Mouse (Mus musculus) intestine, embryonic 15.5 days (tissue): ENCODE data around the gene Zfp992. TPM values are rescaled to one million over a fixed set of nuclear protein-coding genes. Genes with fewer than 3 reads are reported as not detected.
"Not testable (repeated sequence)": the region's sequence is repeated elsewhere in the genome, so short reads cannot be mapped to it uniquely, and the experiment has no call there.

ENCODE experiments used
- ATAC-seq: fragments of 200-750 bp; cut with Nextera tagmentation; 2 replicates; pipeline ENCODE4 v1.8.0; 2017; ENCODE audit warnings: moderate TSS enrichment, moderate library complexity
- H3K27ac ChIP-seq: fragments of 300-500 bp; sonication (generic); 2 replicates; pipeline ENCODE4 v1.5.1; 2015; ENCODE audit warnings: mild to moderate bottlenecking, inconsistent platforms
- H3K27me3 ChIP-seq: fragments of 300-500 bp; sonication (generic); replicated peaks from 2 replicates; pipeline ENCODE4 v1.6.1; 2015; ENCODE audit warnings: inconsistent platforms
- H3K36me3 ChIP-seq: fragments of 300-500 bp; sonication (generic); 2 replicates; pipeline ENCODE4 v1.6.1; 2015; ENCODE audit warnings: inconsistent platforms
- H3K4me1 ChIP-seq: fragments of 300-500 bp; sonication (generic); replicated peaks from 2 replicates; pipeline ENCODE4 v1.6.1; 2015; ENCODE audit warnings: inconsistent platforms
- H3K4me2 ChIP-seq: fragments of 300-500 bp; sonication (generic); replicated peaks from 2 replicates; pipeline ENCODE4 v1.6.1; 2015; ENCODE audit warnings: mild to moderate bottlenecking, inconsistent platforms
- H3K4me3 ChIP-seq: fragments of 300-500 bp; sonication (generic); replicated peaks from 2 replicates; pipeline ENCODE4 v1.5.1; 2015; ENCODE audit warnings: inconsistent platforms
- H3K9ac ChIP-seq: fragments of 300-500 bp; sonication (generic); 2 replicates; pipeline ENCODE4 v1.6.1; 2015; ENCODE audit warnings: inconsistent platforms
- H3K9me3 ChIP-seq: fragments of 300-500 bp; sonication (generic); 2 replicates; pipeline ENCODE4 v1.6.1; 2016; ENCODE audit warnings: inconsistent platforms
- WGBS: fragments of 180-500 bp; shearing (Covaris S2); methylation state at CpG from one replicate; pipeline ENCODE4 v1.1.7; 2015; 5-methylcytosine and 5-hydroxymethylcytosine counted together
- polyA plus RNA-seq: library from polyadenylated mRNA; unstranded; fragments of >200 nt; fragmentation: Nextera tagmentation; extraction: Ambion mirVana; gene quantifications from 2 replicates; pipeline ENCODE4 v1.2.1, GENCODE M21; 2015

The Zfp992 gene
- polyA plus RNA-seq: 3.5 and 3.9 TPM in 2 replicates

DNA sequence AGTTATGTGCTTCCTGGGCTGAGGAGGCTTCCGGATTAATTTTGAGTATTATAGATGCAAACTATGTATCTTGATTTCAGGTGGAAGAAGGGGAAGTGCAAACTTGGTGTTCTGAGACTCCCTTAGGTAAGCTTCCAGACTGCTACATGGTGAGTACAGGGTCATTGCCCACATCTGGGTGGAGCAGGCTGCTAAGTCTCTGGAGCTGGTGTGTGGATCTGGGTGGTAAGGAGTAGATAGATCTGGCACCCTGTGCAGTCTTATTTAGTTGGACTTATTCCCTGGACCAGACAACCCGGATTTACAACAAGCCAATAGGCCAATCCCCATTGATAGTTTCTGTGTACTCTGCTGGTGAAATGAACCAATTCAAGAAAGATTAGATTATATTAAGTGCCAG is at the start of gene Zfp992:
Gene Zfp992, plus strand, starts transcription at position 74 of the 400 bp plus-strand sequence.
- WGBS: 87% methylated on average over 2 of the region's 2 CpGs
- H3K9ac ChIP-seq, H3K27ac ChIP-seq, H3K4me2 ChIP-seq, H3K27me3 ChIP-seq, H3K4me1 ChIP-seq, ATAC-seq, H3K36me3 ChIP-seq, H3K4me3 ChIP-seq: not testable (repeated sequence)
- H3K9me3 ChIP-seq: peaks cover 12% of the 10 kb centered on the region

DNA sequence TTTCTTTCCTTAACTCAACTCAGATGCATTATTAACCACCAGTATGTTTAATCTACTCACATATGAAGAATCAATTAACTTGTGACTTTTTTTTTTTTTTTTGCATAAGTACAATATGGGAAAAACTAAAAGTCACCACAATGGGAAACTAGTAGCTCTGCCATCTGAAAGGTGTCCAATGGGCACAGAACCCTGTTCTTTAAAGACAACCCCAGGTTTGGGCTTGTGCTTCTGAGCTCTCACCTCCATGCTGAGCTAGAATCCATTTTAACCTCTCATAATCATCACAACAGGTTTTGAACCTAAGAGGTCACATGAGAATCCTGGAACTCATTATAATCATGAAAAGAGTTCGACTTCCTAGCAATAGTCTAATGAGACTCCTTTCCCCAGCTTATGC is 19.4 kb upstream of the Zfp992 start:
- WGBS: 0% methylated on average over 1 of the region's 1 CpGs
- H3K4me2 ChIP-seq, H3K9me3 ChIP-seq, H3K9ac ChIP-seq, ATAC-seq, H3K36me3 ChIP-seq, H3K27ac ChIP-seq, H3K4me1 ChIP-seq, H3K4me3 ChIP-seq, H3K27me3 ChIP-seq: not testable (repeated sequence)

DNA sequence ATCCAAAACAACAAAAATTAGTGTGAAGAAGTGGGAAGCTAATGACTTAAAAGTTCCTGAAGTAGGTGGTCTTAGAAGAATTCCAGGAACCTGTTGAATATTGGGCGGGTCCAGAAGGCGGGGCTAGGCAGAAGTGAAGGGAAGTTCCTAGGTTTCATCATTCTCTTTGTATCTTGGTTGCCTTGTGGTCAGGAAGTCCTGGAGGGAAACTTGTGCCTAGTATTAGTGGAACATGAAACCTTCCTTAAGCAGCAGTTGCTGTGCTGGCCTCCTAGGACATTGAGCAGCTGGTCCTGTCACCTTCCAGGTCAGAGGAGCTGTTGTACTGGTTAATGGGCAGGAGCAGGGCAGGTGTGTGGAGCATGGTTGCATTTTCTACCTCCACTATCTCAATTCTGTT is 17.9 kb upstream of the Zfp992 start:
- not testable (repeated sequence) for H3K9me3 ChIP-seq, H3K4me3 ChIP-seq, H3K27ac ChIP-seq, H3K27me3 ChIP-seq, ATAC-seq, H3K4me1 ChIP-seq, H3K36me3 ChIP-seq, H3K9ac ChIP-seq, H3K4me2 ChIP-seq
- 65% methylated on average over 2 of the region's 2 CpGs for WGBS

DNA sequence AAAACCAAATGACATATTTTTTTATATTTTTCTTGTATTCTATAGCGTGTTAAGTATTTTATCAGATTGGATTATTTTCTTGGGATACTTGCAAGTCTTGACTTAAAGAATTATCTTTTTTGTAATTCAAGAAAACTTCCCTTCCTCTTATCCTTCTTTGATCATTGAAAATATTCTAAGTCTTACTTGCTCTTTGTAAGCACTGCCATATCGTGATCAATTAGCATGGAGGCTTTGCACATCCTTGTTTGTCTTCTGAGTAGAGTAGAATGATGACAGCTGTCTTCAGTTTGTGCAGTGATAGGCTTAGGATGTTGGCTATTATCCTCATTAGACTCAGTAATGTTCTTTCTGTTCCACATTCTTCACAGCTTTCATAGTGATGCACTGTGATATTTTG is 13.3 kb upstream of the Zfp992 start:
- not testable (repeated sequence) for H3K4me1 ChIP-seq, H3K9me3 ChIP-seq, H3K27me3 ChIP-seq, H3K4me2 ChIP-seq, ATAC-seq, H3K9ac ChIP-seq, H3K27ac ChIP-seq, H3K36me3 ChIP-seq, H3K4me3 ChIP-seq
- 84% methylated on average over 2 of the region's 2 CpGs for WGBS

DNA sequence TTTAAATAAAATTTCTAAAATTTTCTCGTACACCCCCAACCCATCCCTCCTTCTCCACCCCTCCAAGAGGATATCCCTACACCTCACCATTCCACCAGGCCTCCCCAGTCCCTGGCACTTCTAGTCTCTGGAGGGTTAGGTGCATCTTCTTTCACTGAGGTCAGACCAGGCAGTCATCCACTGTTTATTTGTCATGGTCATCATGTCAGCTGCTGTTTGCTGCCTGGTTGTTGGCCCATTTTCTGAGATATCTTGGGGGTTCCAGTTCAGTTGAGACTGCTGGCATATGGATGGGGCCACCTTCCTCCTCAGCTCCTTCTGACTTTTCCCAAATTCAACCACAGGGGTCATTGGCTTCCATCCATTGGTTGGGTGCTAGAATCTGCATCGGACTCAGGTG is 11.6 kb upstream of the Zfp992 start:
- ATAC-seq, H3K9ac ChIP-seq, H3K27me3 ChIP-seq, H3K9me3 ChIP-seq, H3K4me2 ChIP-seq, H3K27ac ChIP-seq, H3K36me3 ChIP-seq, H3K4me3 ChIP-seq, H3K4me1 ChIP-seq: not testable (repeated sequence)
- 98% methylated on average over 1 of the region's 2 CpGs for WGBS

DNA sequence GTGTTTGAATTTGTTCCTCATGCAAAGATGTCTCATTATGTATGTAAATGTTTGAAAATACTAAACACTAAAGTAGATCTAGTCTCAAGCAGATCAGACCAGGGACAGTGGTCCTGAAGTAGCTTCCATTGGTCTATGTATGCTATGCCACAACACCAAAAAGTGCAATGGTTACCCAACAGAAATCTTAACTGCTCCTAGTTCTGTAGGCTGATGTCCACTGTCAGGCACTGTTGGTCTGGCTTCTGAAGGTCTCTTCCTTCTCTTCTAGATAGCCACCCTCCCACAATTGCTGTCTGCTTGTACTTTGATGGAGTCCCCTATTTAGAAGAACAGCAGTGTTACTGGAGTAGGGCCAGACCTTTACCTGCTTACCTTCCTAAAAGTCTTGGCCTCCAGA is 4.5 kb upstream of the Zfp992 start:
- not testable (repeated sequence) for H3K9me3 ChIP-seq, H3K36me3 ChIP-seq

DNA sequence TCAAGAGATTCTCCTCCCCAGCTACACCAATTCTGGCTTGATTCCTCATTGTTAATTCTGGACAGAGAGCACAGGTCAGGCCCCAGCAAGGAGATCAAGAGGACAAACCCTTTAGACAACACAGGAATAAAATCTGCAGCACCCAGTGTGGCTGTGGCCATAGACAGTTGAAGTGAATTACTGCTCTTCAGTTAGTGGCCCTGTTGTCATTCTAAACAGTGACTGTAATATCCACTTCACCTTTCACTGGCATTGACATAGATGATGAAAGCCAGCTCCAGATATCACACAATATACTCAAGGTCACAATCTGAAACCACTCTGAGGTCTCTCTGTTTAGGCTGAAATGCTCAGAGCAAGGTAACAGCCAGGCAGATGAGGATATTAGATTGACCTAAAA is 3.7 kb upstream of the Zfp992 start:
- not testable (repeated sequence) for H3K36me3 ChIP-seq, H3K4me3 ChIP-seq, H3K4me1 ChIP-seq, H3K9me3 ChIP-seq, ATAC-seq, H3K4me2 ChIP-seq, H3K9ac ChIP-seq, H3K27ac ChIP-seq, H3K27me3 ChIP-seq

More for the DNA sequence above, 4.5 kb upstream of the Zfp992 start:
- H3K4me2 ChIP-seq, ATAC-seq, H3K4me3 ChIP-seq, H3K27ac ChIP-seq, H3K4me1 ChIP-seq, H3K9ac ChIP-seq, H3K27me3 ChIP-seq: not testable (repeated sequence)

DNA sequence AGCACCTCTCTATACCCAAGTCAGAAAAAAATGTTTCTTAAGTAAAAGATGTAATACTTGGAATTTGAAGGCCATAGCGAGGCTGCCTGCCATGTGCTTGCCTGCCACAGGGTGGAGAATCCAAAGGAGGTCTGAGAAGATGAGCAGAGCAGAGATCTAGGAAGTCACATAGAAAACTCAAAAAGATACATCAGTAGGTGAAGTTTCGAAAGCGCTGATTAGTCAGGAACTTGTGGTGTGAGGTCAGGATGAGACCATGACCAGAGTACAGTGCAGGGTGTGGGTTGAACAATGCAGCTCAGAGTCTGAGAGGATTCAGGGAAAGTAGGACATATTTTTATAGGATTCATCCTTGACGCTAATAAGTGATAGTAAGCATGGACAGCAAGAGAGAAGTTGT is 2.7 kb upstream of the Zfp992 start:
- H3K36me3 ChIP-seq, H3K27me3 ChIP-seq, H3K4me1 ChIP-seq, H3K9ac ChIP-seq, H3K4me3 ChIP-seq, ATAC-seq, H3K27ac ChIP-seq, H3K4me2 ChIP-seq, H3K9me3 ChIP-seq: not testable (repeated sequence)
- WGBS: 80% methylated on average over 4 of the region's 4 CpGs

DNA sequence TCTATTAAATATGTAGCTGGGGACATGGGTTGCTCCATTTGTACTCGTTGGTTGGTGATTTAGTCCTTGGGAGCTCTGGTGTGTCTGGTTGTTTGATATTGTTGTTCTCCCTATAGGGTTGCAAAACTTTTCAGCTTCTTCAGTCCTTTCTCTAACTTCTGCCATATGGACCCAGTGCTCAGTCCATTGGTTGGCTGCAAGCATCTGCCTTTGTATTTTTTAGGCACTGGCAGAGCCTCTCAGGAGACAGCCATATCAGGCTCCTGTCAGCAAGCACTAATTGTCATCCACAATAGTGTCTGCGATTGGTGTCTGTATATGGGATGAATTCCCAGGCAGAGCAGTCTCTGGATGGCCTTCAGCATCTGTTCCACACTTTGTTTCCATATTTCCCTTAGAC is 1.8 kb upstream of the Zfp992 start:
- H3K9me3 ChIP-seq, H3K4me2 ChIP-seq, H3K27ac ChIP-seq, H3K4me3 ChIP-seq, ATAC-seq, H3K9ac ChIP-seq, H3K36me3 ChIP-seq, H3K27me3 ChIP-seq, H3K4me1 ChIP-seq: not testable (repeated sequence)
- WGBS: 85% methylated on average over 2 of the region's 2 CpGs

DNA sequence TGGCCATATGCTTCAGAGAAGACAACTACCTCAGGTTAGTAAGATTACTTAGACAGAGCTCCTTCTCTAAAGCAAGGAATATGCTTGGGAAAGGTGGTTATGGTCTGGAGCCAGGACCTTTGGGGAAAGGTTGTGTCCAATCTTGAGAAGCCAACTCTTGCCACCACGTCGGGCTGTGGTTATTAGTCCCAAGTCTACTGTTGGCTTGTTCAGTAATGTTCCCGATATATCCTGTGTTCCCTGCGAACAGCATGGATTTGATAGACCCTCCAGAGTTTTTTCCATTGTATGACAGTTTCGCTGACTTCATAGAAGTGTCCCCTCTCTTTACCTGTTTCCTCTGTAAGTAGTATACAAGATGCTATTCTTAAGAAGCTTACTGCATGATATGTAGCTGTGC is 888 bp downstream of the Zfp992 start:
- WGBS: 85% methylated on average over 5 of the region's 5 CpGs
- not testable (repeated sequence) for H3K27ac ChIP-seq, H3K4me1 ChIP-seq, ATAC-seq, H3K36me3 ChIP-seq, H3K9ac ChIP-seq, H3K4me3 ChIP-seq, H3K27me3 ChIP-seq, H3K4me2 ChIP-seq
- H3K9me3 ChIP-seq: peaks cover 20% of the 10 kb centered on the region

DNA sequence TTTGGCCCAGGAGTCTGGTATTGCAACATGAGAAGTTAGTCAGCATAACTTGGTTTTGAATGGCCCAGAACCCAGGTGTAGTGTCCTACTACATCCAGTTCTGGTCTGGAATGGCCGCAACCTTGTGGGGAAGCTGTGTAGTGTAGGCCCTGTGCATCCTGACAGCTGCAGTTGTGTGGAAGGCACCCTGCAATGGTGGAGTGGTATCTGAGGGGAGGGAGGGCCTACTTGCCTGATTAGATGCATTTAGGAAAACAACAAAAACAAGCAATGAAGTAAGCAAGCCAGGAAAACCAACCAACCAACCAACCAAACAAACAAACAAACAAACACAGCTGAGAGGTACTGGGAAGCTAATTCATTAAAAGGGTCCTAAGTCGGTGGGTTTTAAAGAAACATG is 3.8 kb downstream of the Zfp992 start:
- H3K9me3 ChIP-seq: peaks cover 36% of the 10 kb centered on the region
- H3K4me3 ChIP-seq, ATAC-seq, H3K27me3 ChIP-seq, H3K27ac ChIP-seq, H3K9ac ChIP-seq, H3K4me2 ChIP-seq, H3K36me3 ChIP-seq, H3K4me1 ChIP-seq: not testable (repeated sequence)
- 85% methylated on average over 2 of the region's 2 CpGs for WGBS

DNA sequence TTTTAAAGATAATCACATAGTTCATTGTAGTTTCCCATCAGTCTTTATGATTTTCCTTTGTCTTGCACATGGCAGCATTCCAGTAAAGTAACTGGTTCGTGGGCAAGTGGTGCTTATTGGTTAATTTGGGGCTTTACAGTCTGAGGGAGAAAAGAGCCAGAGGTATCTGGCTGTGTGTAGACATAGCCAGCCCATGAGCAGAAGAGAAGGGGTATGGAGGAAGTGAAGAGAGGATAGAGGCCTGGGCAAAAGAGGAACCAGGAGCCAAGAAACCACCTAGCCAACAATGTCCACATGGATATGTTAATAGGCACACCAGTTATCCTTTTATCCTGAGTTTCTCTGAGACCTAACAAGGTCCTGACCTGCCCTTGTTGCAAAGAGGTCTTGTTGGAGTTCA is 5.3 kb downstream of the Zfp992 start:
- H3K27ac ChIP-seq, H3K27me3 ChIP-seq, H3K4me3 ChIP-seq, H3K9ac ChIP-seq, H3K36me3 ChIP-seq, ATAC-seq, H3K4me1 ChIP-seq, H3K4me2 ChIP-seq: not testable (repeated sequence)
- WGBS: 56% methylated on average over 1 of the region's 1 CpGs
- peaks cover 42% of the 10 kb centered on the region for H3K9me3 ChIP-seq

DNA sequence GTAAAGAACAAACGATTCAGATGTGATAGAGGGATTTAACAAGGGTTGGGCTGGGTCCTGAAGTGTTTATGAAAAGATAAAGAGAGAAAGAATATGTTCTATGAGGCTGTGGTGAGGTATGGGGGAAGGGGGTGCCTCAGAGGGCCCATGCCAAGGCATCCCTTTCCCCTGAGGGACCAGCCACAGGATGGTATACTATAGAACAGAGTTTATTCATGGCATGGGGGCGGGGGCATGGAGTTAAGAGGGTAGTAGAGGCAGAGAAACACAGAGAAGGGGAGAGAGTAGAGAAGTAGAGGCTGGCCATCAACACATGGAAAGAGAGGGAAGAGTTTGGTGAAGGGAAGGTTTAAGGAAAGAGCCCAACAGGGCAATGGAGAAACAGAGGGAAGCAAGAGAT is 6.1 kb downstream of the Zfp992 start:
- Histone ChIP-seq H3K36me3 (0 out of 2 replicates have a peak, but pooled peaks cover 4% of the 10 kb centered on the region), H3K4me1 (no peaks in the 10 kb centered on the region), H3K9me3 (peaks cover 44% of the 10 kb centered on the region), H3K4me3 (no peak overlapping the region), H3K9ac (no peak overlapping the region), H3K4me2 (no peak overlapping the region), H3K27ac (no peak overlapping the region), H3K27me3 (no peaks in the 10 kb centered on the region)
- ATAC-seq: peak; percentile 13; the same call in 1 of the 2 replicates
- 53% methylated on average over 2 of the region's 2 CpGs for WGBS

DNA sequence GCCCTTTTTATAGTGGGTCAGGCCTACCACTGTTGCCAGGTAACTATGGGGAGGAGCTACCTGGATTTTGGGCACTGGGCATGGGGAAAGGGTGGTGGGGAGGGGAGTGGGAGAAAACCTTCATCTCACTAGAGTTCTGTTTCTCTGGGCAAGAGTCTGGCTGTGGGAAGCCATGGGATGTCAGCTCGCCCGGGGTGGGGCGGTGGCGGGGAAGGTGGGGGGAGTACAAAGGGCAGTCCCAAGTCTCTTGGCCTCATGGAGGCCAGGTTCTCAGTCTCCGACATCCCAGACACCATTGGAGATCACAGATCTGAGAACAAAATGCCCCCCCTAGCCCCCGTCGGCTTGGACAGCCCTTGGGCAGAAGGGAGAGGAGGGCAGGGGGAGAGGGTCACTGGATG is 6.5 kb downstream of the Zfp992 start:
- peak; percentile 39 for ATAC-seq
- Histone ChIP-seq H3K27ac (no peak overlapping the region), H3K4me1 (no peaks in the 10 kb centered on the region), H3K4me2 (no peak overlapping the region), H3K36me3 (0 out of 2 replicates have a peak, but pooled peaks cover 4% of the 10 kb centered on the region), H3K4me3 (no peak overlapping the region), H3K27me3 (no peaks in the 10 kb centered on the region), H3K9ac (no peak overlapping the region), H3K9me3 (peaks cover 45% of the 10 kb centered on the region)
- 92% methylated on average over 7 of the region's 7 CpGs for WGBS
